Mouse (Mus musculus) gastrocnemius, postnatal 36 days (tissue): ENCODE data around the gene Bmp2k. TPM values are rescaled to one million over a fixed set of nuclear protein-coding genes. Genes with fewer than 3 reads are reported as not detected.
A peak's percentile ranks its signal among the peaks of the same experiment; 100 is the strongest.

Experiments
- DNase-seq, 2 experiments: peaks; one replicate each; pipeline ENCODE4 v3.0.0; 2022
- intact Hi-C: fragments of 180-260 bp; cut with DNase I; formaldehyde crosslinking; loops from one replicate; pipeline ENCODE4 v1.15.1; 2025
- total RNA-seq, 2 experiments: library from RNA; stranded (reverse); gene quantifications; 2 replicates each; pipeline ENCODE4 v1.2.3; 2021

Gene Bmp2k
- total RNA-seq, 2 experiments from 2014 or later, result 8.5 to 9.9 TPM

DNA sequence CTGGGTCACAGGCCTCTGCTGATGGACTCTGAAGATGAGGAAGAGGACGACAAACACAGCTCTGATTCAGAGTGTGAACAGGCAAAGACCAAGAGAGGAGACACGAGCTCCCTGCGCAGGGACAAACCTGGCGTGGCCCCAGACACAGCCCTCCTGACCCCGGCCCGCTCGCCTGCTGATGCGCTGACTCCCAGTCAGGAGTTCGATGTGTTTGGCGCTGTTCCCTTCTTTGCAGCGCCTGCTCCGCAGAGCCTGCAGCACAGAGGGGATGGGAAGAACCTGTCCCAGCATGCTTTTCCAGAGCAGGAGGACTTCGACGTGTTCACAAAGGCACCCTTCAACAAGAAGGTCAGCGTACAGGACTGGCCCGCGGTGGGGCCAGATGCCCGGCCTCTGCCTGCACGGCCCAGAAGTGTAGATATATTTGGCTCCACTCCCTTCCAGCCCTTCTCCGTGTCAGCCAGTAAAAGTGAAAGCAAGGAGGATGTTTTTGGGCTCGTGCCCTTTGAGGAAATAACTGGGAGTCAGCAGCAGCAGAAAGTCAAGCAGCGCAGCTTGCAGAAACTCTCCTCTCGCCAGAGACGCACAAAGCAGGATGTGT, 89.6 kb downstream of the Bmp2k start:
- intact Hi-C loops, result no loop called here
- no peak for DNase-seq

DNA sequence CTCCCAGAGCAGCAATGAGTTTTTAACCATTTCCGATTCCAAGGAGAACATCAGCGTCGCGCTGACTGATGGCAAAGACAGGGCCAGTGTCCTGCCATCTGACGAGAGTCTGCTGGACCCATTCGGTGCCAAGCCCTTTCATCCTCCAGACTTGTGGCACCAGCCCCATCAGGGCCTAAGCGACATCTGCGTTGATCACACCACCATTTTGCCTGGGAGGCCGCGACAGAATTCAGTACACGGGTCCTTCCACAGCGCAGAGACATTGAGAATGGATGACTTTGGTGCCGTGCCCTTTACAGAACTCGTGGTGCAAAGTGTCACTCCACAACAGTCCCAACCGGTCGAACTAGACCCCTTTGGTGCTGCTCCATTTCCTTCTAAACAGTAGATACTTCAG, 90.3 kb downstream of the Bmp2k start:
- no peak for DNase-seq
- intact Hi-C loops, result no loop called here

DNA sequence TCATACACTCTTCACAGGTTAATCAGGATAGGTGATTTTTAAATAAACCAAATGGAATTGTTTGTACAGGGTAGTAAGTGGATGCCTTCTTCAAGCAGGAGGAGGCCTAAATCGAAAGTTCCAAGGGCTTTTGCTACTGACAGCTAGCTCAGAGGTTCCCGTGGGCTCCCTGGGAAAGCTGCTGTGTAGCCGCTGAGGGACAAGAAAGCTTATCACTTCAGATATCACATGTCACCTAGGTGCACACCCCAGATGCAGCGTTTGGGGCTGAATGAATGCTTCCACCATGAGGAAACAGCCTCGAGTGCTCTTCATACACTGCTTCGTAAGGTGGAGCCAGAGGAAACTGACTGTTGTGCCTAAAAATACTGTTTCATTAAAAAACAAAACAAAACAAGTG, 90.7 kb downstream of the Bmp2k start:
- DNase-seq, result no peak
- intact Hi-C loops, result no loop called here

DNA sequence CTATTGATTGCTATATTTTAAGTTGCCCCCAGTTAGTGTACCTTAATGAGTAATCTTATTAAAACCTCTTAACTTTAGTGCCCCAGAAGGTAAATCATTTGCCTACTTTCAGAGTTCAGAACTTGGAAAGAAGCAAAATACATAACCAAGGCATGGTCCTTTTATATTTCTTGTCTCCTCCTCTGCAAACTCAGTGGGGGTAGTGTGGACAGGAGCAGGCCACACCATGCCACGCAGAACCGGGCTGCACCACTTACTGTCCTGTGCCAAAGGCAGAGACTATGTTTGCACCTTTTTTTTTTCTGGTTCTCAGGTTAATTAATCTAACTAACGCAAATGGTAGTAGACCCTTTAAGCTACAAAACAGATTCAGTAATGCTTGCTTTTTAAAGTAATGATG, 91.9 kb downstream of the Bmp2k start:
- intact Hi-C loops, result no loop called here
- DNase-seq, result no peak

DNA sequence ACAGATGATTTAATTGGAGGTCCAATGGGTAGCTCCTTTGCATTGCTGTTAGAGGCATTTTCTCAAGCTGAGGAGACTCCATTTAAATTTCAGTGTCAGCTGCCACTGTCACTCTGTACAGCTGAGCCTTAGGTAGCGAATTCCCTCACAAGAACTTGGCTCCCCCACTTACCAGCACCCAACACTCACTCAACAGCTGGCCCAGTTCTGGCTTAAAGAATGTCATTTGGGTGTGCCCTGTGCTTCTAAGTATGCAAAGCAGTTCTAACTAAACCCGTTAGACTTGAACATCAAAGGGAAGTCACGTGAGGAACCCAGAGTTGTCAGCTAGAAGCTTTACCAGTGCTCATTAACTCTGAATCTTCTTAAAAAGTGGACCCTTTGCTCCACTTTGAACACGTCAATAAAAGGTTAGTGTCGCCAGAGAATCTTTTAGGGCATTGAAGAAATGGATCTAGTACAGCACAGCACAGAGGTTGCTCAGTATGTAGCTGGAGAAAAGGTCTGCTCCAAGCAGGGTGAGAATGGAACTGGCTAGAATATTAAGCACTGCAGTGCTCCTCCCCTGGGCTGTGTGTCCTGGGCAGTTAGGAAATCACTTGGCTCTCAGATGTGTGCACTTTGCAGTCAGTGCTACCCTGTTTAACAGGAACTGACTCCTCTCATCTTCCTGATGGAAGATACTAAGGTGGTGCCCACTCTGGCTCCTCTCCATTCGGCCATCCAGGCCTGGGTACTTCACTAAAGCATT, 92.7 kb downstream of the Bmp2k start:
- no peak for DNase-seq
- intact Hi-C loops, result no loop called here

DNA sequence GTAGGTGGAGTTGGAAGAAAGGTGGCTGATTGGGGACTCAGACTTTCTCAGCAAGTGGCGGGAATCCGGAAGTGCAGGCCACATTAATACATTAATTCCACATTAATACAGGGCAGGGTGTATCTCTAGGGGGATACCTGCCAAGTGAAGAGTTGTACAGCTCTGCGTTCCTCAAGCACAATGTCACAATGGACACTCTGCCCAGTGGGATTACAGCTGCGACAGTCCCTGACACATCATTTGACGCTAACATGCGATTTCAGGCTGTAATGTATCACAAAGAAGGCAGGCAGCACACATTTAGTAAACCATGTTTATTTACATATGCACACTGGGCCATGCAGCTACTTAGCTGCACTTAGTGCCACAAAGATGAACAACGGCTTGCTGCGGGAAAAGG, 95.5 kb downstream of the Bmp2k start:
- intact Hi-C loops, result no loop called here
- DNase-seq, result no peak

DNA sequence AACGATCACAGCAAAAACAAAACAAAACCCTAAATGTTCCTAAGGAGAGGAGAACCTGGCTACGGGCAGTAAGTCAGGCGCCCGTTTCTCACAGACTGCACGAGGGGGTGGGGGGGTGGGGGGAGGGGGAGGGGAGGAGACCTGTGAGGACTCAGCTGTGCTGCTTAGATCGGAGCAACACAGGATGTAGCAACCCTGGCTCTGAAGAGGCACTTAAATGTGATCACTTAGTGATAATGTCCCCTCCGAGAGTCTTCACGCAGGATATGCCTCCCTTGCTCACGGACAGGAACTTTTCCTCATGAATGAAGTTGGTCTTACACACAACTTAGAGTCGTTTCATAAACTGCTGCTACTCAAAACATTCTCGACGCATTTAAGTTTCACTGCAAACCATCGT, 97.8 kb downstream of the Bmp2k start:
- no peak for DNase-seq

DNA sequence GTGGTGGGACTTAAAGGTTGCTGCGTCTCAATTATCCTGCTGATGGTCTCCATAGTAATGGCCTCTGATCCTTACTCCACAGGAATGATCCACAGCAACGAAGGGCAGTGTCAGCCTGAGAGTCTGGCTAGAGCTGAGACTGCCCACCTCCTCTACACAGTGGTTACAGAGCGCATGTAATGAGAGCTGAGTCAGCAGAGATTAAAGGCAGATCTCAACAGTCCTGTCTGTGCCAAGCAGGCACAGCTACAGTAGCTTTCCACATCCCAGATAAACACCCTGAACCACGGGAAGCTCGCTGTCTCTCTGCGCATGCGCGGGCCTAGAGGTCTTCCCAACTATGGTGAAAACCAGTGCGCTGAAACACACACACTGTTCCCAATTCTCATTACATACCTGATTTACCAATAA, 100.1 kb downstream of the Bmp2k start:
- no peak for DNase-seq
- intact Hi-C loops, result no loop called here

More for the DNA sequence above, 97.8 kb downstream of the Bmp2k start:
- intact Hi-C loops, result no loop called here

DNA sequence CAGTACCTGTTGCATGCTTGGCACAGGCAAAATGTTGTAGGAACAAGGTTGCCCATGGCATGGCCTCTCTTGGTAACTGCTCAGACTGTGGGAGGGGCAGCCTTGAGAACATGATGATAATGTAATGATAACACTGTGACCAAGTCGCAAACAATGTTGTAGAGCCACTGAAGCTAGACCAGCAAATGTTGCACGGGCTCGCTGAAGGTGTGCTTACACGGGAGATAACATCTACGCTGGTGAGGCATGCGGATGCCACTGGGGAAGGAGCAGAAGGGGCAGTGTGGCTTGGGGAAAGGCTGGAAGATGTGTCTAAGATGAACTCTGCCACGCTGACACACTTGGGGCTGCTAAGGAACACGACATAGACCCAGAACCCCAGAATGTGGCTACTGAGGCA, 102.5 kb downstream of the Bmp2k start:
- intact Hi-C loops, result no loop called here
- DNase-seq, result no peak

DNA sequence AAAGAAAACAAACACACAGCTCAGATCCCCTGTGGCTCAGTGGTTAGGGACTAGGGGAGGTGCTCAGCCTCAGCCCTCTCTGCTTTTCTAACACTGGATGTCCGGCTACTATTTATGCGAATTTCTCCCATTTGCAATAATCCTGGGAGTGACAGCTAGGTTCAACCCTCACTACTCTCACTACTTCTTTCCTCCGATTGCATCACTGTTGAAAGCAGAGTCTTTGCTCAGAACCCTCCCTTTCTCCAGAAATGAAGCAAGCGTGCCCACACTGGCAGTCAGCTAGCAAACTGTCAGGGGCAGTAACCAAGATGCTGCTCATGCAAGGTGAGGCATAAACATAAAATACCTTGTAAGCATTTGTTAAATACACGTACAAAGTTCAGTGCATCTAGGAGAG, 110.8 kb downstream of the Bmp2k start:
- DNase-seq, result no peak

DNA sequence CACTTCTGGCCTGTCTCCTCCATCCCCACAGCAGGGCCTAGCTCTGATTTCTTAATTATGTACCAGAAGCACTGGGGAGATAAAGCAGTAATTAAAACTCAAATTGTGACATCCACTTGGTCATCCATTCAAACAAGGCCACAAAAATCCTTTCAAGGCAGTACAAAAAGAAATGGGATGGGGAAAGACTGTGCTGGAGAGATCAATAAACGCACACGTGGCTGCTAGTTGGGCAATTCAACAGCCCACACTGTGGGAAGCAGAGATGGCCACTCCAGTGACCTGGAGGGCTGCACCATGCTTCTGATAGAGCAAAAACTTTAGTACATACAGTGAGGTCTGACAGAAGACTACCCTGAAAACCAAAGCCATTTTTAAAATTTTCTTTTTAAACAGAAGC, 112.6 kb downstream of the Bmp2k start:
- DNase-seq, result no peak
- intact Hi-C loops, result no loop called here

More for the DNA sequence above, 110.8 kb downstream of the Bmp2k start:
- intact Hi-C loops, result no loop called here

DNA sequence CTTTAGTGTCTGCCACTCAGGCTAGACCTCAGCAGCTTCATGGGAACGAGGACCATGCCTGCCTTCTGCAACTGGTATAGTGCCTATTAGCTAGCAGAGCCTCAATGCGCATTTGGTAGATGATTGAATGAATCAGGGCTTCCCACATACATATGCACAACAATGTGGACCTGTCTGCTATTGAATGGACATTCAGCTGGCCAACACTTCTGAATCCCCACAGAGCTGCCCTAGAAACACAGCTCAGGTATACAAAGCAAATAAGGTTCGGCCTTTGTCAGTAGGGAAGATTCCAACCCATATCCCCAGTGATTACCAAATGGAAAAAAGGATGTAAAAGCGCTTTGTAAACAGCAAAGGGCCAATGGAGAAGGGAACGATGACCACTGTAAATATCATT, 113.2 kb downstream of the Bmp2k start:
- DNase-seq, result no peak
- intact Hi-C loops, result no loop called here

DNA sequence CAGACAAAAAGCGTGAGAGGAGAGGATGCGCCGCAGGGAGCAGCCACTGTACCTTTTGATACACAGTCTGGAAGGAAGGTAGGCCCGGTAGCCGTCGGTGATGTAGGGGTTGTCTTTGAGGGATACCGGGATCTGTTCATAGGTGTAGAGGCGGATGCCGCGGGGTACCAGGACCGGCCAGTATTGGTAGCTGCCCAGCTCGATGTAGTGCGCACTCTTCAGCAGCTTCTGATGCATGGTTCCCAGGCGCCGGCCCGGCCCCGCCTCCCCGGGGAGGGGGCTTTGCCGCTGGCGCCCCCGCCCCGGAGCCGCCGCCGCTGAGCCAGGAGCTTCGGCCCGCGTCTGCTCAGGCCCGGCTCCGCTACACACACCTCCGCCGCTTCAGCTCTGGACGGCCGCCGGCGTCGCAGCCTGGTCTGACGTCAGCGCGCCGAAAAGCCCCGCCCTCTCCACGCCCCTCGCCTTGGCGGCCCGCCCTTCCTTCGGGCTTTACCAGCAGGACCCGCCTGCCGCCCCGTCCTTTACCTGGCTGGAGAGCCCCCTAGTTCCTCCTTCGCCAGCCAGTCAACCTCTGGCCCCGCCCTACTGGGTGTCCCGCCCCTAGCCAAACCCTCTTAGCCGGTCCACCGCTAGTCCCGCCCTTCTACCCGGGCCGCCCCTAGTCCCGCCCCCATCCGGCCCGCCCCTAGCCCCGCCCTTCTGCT, 113.9 kb downstream of the Bmp2k start, which contains the start of gene Paqr3:
TSS of gene Paqr3 (minus strand) at position 390 of the 704 bp plus-strand sequence.
- peak; percentile 97 to 98 for DNase-seq
- intact Hi-C loops, result no loop called here

DNA sequence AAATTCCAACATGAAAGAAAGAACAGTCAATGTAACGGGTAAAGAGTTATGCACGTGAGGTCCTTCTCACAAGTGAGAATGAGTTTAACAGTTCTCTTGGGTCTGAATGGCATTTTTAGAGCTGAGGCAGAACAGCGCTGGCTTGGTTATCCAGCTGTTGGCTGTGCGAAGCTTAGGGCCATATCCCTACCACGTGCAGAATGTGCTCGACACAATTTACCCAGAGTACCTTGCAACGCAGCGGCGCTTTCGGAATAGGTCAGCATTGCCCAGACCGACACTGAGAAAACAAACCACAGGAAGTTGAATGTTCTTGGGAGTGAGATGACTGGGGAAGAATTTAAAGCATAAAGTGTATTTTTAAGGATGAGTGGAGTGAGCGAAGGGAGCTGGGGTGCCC, 127.5 kb downstream of the Bmp2k start:
- DNase-seq, result no peak
- intact Hi-C loops, result loop anchor here (5.0 to 10.0 kb wide), 3 partner anchors 1057 to 1750 kb away; partner anchors contain the start of gene Cfap299

DNA sequence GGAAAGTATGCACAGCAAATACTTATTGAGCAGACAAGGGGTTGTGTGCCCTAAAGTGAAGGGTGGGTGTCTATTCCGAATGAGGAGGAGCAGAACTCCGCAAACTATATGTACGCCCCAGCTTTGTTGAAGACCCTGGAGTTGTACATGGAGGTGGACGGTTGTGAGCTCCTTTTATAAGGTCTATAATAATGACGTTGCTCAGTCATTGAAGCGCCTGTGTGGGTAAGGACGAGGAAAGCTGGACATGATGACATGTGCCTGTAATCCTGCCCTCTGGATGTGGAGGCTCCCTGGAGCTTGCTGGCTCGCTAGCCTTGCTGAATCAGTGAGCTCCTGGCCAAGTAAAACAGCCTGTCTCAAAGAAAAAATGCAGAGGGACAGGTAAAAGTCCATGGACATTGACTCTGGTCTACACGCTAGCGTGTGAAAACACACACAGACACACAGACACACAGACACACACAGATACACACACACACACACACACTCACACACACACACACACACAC, 128.0 kb downstream of the Bmp2k start:
- DNase-seq, result no peak
- intact Hi-C loops, result loop anchor here (5.0 to 10.0 kb wide), 3 partner anchors 1057 to 1749 kb away; partner anchors contain the start of gene Cfap299

DNA sequence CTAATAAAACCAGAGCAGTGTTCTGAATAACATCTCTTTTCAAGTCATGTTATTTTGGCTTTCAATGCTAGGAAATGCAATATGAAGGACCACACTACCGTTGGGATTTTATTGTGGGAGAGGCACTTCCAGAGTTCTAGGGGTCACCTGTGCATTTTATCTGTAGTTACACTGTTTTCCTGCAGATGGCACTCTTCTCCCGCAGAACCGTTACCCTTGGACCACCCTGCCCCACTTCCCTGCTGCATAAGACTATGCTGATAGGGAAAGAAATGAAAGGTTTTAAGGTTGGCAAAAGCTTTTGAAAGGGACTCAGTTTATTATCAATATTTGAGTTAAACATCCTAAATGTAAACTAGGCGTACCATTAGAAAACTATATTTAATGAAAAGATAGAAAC, 128.5 kb downstream of the Bmp2k start:
- intact Hi-C loops, result loop anchor here (5.0 to 10.0 kb wide), 3 partner anchors 1056 to 1749 kb away; partner anchors contain the start of gene Cfap299
- no peak for DNase-seq

DNA sequence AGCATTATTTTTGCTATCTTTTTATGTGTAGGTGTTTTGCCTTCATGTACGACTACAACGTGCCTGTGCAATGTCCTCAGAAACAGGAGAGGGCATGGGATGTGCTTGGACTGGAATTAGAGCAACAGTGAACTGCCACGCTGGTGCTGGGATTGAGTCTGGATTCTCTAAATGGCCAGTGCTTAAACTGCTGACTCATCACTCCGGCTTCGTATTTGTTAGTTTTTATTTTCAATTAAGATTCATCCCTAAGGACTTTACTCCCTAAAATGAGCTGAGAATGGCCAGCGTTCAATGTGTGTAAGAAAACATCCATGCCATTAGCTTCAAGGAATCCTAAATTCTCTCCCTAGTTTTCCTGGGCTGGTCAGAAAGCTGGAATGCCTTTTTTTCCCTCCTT, 129.8 kb downstream of the Bmp2k start:
- intact Hi-C loops, result loop anchor here (5.0 to 10.0 kb wide), 3 partner anchors 1055 to 1748 kb away; partner anchors contain the start of gene Cfap299

DNA sequence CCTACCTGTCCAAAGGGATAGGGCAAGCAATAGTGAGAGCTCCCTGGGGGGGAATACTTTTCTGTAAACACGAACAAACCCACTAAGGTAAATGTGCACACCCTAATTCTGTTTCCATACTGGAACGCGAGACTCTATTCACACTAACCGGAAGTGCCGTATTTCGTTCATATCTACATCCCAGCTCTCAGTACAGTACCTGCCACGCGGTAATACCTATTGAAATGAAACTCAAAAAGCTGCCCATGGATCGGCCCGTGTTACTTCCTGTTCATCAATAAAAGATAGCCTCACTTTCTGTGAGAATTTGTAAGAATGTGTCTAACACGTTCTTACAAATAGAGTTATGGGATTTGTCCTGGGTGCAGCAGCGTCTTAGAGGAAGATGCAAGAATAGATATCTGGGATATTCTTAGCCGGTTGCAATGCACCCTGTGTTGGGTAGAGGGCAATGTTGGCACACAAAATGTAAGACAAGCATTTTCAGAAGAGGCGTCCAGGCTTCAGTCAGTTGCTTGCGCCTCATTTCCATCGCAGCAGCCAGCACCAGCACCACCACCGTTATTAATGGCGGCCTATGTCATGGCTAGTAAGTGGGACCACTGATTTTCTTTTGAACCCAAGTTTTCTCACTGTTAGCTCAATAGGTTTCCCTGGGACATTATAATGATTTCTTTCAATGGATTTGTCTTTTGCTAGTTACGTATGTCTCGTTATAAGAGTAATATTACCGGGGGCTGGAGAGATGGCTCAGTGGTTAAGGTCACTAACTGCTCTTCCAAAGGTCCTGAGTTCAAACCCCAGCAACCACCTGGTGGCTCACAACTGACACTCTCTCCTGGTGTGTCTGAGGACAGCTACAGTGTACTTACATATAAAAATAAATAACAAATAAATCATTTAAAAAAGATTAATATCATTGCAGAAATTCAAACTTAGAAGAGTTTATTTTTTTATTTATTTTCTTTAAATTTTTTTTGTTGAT, 131.0 kb downstream of the Bmp2k start:
- intact Hi-C loops, result loop anchor here (5.0 to 10.0 kb wide), 3 partner anchors 1054 to 1746 kb away; partner anchors contain the start of gene Cfap299
- DNase-seq, result peak in 1 of 2 experiments; percentile 18

More for the DNA sequence above, 129.8 kb downstream of the Bmp2k start:
- no peak for DNase-seq

DNA sequence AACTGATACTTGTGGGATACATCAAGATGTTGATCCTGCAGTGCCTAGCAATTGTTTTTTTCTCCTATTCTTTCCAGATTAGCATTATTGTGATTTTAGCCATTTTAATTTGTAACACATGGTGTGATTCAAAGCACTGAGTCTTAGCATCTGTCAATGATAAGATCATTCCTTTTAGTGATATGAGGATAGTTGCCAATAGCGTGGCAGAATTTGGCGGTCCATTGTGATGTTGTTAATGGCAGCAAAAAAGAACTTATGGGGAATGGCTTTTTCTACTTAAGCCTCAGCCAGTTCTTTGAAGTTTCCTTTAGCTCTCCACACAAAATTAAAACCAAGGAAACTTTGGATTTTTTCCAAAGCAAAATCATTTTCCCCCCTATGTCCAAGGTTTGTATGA, 132.1 kb downstream of the Bmp2k start:
- intact Hi-C loops, result loop anchor here (5.0 to 10.0 kb wide), 3 partner anchors 1053 to 1745 kb away; partner anchors contain the start of gene Cfap299
- no peak for DNase-seq

DNA sequence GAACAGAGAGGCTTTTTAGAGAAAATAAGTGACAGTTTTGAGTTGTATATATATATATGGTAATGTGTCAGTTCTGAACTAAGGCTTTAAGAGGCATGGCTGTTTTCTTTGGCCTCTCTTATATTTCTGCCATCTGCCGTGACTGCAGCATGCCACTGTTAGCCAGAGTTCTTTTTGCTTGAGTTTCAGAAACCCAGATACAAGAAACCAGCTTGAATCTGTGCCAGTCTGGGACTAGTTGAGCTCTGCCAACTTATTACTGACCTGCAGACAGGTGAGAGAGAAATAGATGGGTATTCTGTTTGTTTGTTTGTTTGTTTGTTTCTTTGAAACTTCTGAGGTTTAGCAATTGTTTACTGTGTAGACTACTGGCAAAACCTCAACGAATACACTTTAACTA, 137.8 kb downstream of the Bmp2k start:
- intact Hi-C loops, result no loop called here
- DNase-seq, result no peak
